Comparison of ENCODE assay signal across 1 mouse cellular context in genomic region chr9:44323656-44324055, GRCm38 (mm10).
TF ChIP-seq lines count a peak whose summit lies in the region.

No protein-coding gene starts in this region.

TF ChIP-seq in ES-E14, 5 proteins besides CTCF, POLR2A, EP300 and RAD21:
- peak; percentile 82 for TF ChIP-seq ZNF384 (IDR thresholded peaks at IDR 0.05; ENCODE audit: low read depth, low read length)
